Mouse (Mus musculus) erythroblast, embryonic 14.5 days (primary cell): ENCODE measurements around the gene Cdip1. TPM values are rescaled to one million over a fixed set of nuclear protein-coding genes. Genes with fewer than 3 reads are reported as not detected.
A peak's percentile ranks its signal among the peaks of the same experiment; 100 is the strongest.

Source experiments
- H3K27me3 ChIP-seq: 2 replicates; pipeline ENCODE4 v1.6.1; 2012; ENCODE audit warnings: inconsistent platforms; ENCODE audit not compliant: control insufficient read depth
- H3K36me3 ChIP-seq: 2 replicates; pipeline ENCODE4 v1.6.1; 2012; ENCODE audit warnings: mild to moderate bottlenecking, inconsistent platforms; ENCODE audit not compliant: control insufficient read depth
- H3K4me1 ChIP-seq: 2 replicates; pipeline ENCODE4 v1.6.1; 2012; ENCODE audit warnings: inconsistent platforms; ENCODE audit not compliant: control insufficient read depth
- H3K4me3 ChIP-seq: replicated peaks from 2 replicates; pipeline ENCODE3; 2012; ENCODE audit warnings: moderate library complexity, mild to moderate bottlenecking, inconsistent platforms
- H3K9me3 ChIP-seq: 2 replicates; pipeline ENCODE4 v1.6.1; 2012; ENCODE audit warnings: low read length, inconsistent platforms, mixed read lengths; ENCODE audit not compliant: control insufficient read depth
- GATA1 ChIP-seq: IDR thresholded peaks from 2 replicates; pipeline ENCODE4 v1.6.1; 2012; ENCODE audit warnings: low read length, inconsistent platforms, mixed read lengths
- TAL1 ChIP-seq: IDR thresholded peaks from 3 replicates; pipeline ENCODE4 v1.6.1; 2012; ENCODE audit warnings: low read length, inconsistent platforms, mixed read lengths
- polyA plus RNA-seq: library from polyadenylated mRNA; stranded (reverse); fragments of >175 nt; gene quantifications from 2 replicates; pipeline ENCODE4 v1.2.3, GENCODE M21; 2012

Cdip1 gene
- polyA plus RNA-seq, 1 experiment: 0.95 TPM

DNA sequence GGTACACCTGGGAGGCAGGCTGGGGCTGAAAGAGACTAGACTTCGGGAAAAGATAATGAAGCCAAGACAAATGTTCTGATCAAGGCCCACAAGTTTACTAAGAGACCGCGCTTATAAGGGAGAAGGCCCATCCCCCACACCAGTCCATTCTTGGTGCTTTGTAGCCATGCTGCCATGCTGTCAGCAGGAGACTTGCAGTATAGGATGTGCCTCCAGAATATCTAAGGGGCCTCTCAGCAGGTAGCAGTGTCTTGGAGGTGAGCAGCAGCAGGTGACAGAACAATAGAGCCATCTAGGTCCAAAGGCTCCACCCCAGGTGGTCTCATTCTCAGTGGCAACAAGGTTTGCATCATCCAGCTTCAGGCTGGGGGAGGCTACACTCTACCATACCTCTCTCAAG, 28.3 kb upstream of the Cdip1 start:
- Histone ChIP-seq H3K27me3 (no peaks in the 10 kb centered on the region), H3K9me3 (peaks cover 16% of the 10 kb centered on the region), H3K36me3 (no peaks in the 10 kb centered on the region), H3K4me3 (no peak overlapping the region), H3K4me1 (peaks cover 2% of the 10 kb centered on the region; the same call in 1 of the 2 replicates)
- TF ChIP-seq GATA1 (no peak), TAL1 (no peak)

DNA sequence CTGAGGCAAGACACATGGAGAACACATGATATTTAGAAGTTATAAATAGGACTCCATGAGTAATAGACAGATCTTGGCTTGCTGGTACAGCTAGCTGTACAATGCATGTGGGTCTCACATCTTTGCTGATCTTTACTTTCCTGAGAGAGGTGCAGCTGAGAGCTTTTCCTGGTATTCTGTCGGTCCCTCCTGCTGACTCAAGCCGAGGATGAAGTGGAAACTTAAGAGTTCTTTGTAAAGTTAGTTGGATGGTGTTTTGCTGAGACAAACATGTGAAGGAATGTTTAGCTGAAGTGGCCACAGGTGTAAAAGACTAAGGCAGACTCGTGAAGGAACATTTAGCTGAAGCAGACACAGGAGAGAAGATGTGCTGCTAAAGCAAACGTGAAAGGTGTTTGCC, 6.5 kb upstream of the Cdip1 start:
- Histone ChIP-seq H3K4me1 (no peaks in the 10 kb centered on the region), H3K9me3 (peaks cover 4% of the 10 kb centered on the region; the same call in 1 of the 2 replicates), H3K36me3 (no peaks in the 10 kb centered on the region), H3K27me3 (no peaks in the 10 kb centered on the region), H3K4me3 (no peak overlapping the region)
- TF ChIP-seq GATA1: no peak
- TF ChIP-seq TAL1: no peak

DNA sequence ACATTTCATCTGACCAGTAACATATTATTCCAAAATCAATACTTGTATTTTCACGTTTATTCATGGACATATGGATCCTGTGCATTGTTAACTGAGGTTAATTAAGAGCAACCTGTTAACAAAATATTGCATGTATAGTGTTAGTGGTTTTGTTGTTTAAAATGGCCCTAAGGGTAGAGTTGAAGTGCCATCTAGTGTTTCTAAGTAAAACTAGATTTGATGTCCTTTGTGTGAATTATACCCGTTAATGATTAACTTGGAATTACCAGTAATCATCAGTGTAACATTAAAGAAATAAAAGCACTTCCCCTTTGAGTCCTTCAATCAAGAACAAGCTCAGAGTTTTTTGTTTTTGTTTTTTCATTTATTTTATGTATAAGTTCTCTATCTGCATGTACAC, 1.2 kb upstream of the Cdip1 start:
- Histone ChIP-seq H3K9me3 (no peaks in the 10 kb centered on the region), H3K27me3 (no peaks in the 10 kb centered on the region), H3K36me3 (no peaks in the 10 kb centered on the region), H3K4me3 (no peak overlapping the region), H3K4me1 (peaks cover 18% of the 10 kb centered on the region)
- TF ChIP-seq GATA1 (no peak), TAL1 (no peak)

DNA sequence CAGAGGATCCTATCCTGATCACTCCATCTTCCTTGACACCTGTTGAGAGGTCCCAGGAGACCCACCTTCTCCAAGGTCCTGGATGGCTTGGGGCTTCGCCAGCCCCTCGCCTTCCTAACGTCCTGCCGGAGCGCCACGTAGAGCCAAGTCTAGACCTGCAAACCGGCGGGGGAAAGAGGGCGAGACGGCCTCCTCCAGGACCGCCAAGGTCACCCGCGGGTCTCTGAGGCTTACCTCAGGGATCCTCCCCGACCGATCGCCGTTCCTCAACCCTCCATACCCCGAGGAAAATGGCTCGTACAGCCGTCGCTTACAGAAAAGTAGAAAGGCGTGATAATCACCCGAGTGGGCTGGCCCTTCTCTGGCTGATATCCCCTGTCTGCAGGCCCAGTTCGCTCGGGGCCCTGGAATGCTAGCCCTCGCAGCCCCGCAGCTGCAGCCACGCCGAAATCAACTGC, 752 bp downstream of the Cdip1 start:
- TF ChIP-seq GATA1: no peak
- TF ChIP-seq TAL1: no peak
- Histone ChIP-seq H3K27me3 (no peaks in the 10 kb centered on the region), H3K9me3 (no peaks in the 10 kb centered on the region), H3K4me1 (peaks cover 18% of the 10 kb centered on the region), H3K4me3 (peak overlapping the region; percentile 74), H3K36me3 (no peaks in the 10 kb centered on the region)

DNA sequence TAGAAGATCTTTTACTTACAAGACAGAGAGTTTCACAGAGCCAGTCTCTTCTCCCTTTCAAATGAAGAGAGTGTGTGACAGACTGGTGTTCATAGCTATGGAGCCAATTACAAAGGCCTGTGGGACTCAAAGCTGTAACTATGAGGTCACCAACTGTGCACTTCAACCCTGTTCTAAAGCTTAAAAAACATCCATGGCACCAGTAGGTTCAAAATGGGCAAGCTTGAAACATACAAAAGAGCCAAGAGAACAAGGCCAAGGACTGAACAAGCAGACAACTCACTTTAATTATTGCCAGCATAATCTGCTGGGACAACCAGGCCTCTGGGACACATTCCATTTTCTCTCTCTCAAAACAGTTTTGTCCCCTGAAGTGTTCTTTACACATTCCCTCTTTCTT, 1.9 kb downstream of the Cdip1 start:
- Histone ChIP-seq H3K4me1 (peaks cover 18% of the 10 kb centered on the region), H3K9me3 (no peaks in the 10 kb centered on the region), H3K27me3 (no peaks in the 10 kb centered on the region), H3K36me3 (peaks cover 2% of the 10 kb centered on the region; the same call in 1 of the 2 replicates), H3K4me3 (no peak overlapping the region)
- no peak for TF ChIP-seq TAL1
- TF ChIP-seq GATA1: no peak

DNA sequence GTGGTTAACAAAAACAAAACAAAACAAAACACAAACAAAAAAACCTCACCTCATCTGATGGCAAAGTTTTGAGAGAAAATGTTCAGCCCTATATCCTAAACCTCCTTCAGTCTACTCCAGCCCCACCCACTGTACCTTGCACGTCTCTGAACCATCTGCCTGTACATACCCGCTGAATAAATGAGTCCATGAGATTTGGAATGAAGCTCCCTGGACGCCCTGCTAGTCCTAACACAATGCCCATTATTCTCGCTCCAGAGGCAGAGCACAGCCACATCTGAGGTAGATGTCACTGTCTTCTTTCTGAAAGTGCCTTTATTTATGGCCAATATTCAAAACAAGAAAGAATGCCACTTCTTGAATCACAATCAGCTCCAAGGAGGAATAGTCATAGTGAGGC, 4.4 kb downstream of the Cdip1 start:
- Histone ChIP-seq H3K36me3 (peaks cover 2% of the 10 kb centered on the region; the same call in 1 of the 2 replicates), H3K27me3 (no peaks in the 10 kb centered on the region), H3K9me3 (no peaks in the 10 kb centered on the region), H3K4me1 (peaks cover 18% of the 10 kb centered on the region), H3K4me3 (no peak overlapping the region)
- no peak for TF ChIP-seq GATA1
- TF ChIP-seq TAL1: no peak

DNA sequence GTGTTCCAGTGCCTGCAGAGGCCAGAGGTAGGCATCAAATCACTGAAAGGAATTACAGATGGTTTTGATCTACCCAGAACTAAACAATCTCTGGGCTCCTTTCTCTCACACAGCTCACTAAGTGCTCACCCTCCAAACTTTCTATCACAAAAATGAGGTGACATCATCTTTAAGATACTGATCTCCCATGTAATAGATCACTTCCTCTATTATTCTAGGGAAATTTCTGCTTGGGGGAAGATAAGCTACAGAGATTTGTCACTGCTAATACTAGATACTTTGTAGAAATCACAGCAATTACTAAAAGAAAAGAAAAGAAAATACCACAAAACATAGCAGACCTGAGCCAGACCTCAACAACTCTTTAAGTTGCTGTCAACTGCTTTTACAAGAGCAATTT, 7.6 kb downstream of the Cdip1 start:
- Histone ChIP-seq H3K27me3 (no peaks in the 10 kb centered on the region), H3K4me3 (no peak overlapping the region), H3K4me1 (peaks cover 7% of the 10 kb centered on the region), H3K9me3 (no peaks in the 10 kb centered on the region), H3K36me3 (peaks cover 4% of the 10 kb centered on the region; the same call in 1 of the 2 replicates)
- TF ChIP-seq TAL1: no peak
- TF ChIP-seq GATA1: no peak

DNA sequence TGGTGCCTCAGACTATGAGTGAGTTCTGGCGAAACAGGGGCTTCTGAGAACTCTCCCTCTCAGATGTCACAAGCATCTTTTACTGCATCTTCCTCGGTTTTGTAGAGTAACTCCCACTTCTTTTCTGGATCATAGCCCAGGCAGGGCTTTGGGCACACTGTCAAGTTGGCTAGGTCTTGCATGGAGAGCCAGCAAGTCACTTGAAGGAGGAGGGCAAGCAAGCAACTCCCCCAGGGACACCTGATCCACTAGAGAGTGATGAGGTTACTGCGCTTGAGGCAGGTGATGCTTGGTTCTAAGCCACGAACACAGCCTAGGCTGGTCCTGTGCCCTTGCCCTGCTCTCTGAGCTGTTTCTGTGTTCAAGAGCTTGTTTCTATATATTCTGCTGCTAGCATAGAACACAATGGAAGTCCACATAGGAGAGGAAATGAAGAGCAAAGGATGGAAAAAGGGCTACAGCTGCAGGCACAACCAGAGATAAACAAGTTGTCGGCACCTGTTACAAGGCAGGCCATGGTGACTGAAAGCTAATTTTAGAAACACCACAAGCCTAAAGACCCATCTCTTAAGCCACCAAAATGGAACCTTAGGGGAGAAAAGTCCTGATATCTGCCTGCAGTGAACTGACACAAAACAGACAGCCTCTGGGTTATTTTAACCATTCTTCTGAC, 8.4 kb downstream of the Cdip1 start:
- peaks cover 8% of the 10 kb centered on the region for H3K4me1 ChIP-seq
- peaks cover 6% of the 10 kb centered on the region; the same call in 1 of the 2 replicates for H3K36me3 ChIP-seq
- TF ChIP-seq TAL1 (no peak), GATA1 (no peak)
- no peaks in the 10 kb centered on the region for H3K9me3 ChIP-seq
- no peaks in the 10 kb centered on the region for H3K27me3 ChIP-seq
- H3K4me3 ChIP-seq: no peak overlapping the region

DNA sequence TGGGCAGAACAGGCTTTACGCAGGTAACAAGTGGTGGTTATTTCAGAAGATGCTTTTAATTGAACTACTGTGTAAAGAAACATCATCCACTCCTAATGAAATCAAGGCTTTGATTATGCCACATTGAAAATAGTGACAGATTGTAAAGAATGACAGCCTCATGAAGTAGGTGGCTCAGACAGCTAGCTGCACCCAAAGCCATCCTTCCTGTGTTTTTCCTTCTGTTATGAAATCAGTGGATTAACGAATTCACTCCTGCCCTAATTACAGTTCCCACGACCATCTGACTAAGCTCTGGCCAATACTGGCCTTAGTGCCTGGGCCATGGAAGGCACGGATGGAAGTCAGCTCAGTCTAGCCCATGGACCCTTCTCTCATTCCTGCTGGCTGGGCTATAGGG, 11.2 kb downstream of the Cdip1 start:
- Histone ChIP-seq H3K36me3 (peaks cover 6% of the 10 kb centered on the region; the same call in 1 of the 2 replicates), H3K4me3 (no peak overlapping the region), H3K27me3 (no peaks in the 10 kb centered on the region), H3K9me3 (no peaks in the 10 kb centered on the region), H3K4me1 (peaks cover 8% of the 10 kb centered on the region)
- TF ChIP-seq TAL1 (no peak), GATA1 (no peak)

DNA sequence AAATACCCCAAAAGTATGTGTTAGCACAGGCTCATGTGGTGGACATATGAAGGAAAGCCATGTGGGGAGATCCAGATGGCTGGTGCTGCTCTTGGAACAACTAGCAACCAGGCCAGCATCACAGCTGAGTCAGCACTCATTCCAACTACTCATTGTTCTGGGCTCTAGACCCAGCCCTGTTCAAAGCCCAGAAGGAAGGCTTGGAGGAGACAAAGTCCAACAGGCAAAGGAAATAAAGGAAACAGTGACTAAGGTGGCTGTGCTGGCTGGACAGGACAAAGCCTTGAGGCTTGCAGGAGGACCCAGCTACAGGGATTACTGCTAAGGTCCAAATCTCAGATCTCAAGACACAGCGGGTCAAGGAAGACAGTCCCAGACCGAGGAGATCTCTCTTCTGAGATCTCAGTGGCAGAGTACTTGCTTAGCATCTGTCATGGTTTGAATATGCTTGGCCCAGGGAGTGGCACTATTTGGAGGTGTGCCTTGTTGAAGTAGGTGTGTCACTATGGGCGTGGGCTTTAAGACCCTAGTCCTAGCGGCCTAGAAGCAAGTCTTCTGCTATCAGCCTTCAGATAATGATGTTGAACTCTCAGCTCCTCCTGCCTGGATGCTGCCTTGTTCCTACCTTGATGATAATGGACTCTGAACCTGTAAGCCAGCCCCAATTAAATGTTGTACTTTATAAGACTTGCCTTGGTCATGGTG, 12.0 kb downstream of the Cdip1 start:
- Histone ChIP-seq H3K4me1 (peaks cover 13% of the 10 kb centered on the region), H3K4me3 (no peak overlapping the region), H3K36me3 (peaks cover 4% of the 10 kb centered on the region; the same call in 1 of the 2 replicates), H3K27me3 (no peaks in the 10 kb centered on the region), H3K9me3 (no peaks in the 10 kb centered on the region)
- TF ChIP-seq TAL1: no peak
- TF ChIP-seq GATA1: no peak
